Mouse (Mus musculus) small intestine, adult 2 months (tissue): Measurements from ENCODE around the gene Aff3. TPM values are rescaled to one million over a fixed set of nuclear protein-coding genes. Genes with fewer than 3 reads are reported as not detected.

ENCODE experiments used
- H3K27ac ChIP-seq: fragments of 200-500 bp; 2 replicates; pipeline ENCODE4 v1.5.1; 2012; ENCODE audit warnings: low read depth, low read length, control low read depth, inconsistent platforms; ENCODE audit not compliant: insufficient read depth
- H3K27me3 ChIP-seq: fragments of 200-500 bp; 2 replicates; pipeline ENCODE4 v1.6.1; 2012; ENCODE audit warnings: mild to moderate bottlenecking, moderate library complexity, low read length, inconsistent platforms; ENCODE audit not compliant: control insufficient read depth, insufficient read depth
- H3K36me3 ChIP-seq: fragments of 200-500 bp; 2 replicates; pipeline ENCODE4 v1.6.1; 2012; ENCODE audit warnings: mild to moderate bottlenecking, low read length, control low read depth, inconsistent platforms; ENCODE audit not compliant: control insufficient read depth, insufficient read depth
- H3K4me1 ChIP-seq: fragments of 200-500 bp; 2 replicates; pipeline ENCODE4 v1.6.1; 2012; ENCODE audit warnings: low read length, inconsistent platforms, mixed read lengths; ENCODE audit not compliant: control insufficient read depth, insufficient read depth, insufficient read length
- H3K4me3 ChIP-seq: fragments of 200-500 bp; 2 replicates; pipeline ENCODE4 v1.5.1; 2012; ENCODE audit warnings: low read depth, mild to moderate bottlenecking, control low read depth, inconsistent platforms, low read length, moderate library complexity
- CTCF ChIP-seq: fragments of 200-500 bp; IDR thresholded peaks from 2 replicates; pipeline ENCODE4 v1.5.1; 2012; ENCODE audit warnings: low read depth, mild to moderate bottlenecking, control low read depth, inconsistent platforms, low read length, moderate library complexity, mixed read lengths; ENCODE audit not compliant: insufficient replicate concordance, insufficient read length; ENCODE audit errors: extremely low read depth
- POLR2A ChIP-seq: fragments of 200-500 bp; IDR thresholded peaks from 2 replicates; pipeline ENCODE4 v1.6.1; 2012; ENCODE audit warnings: low read depth, mild to moderate bottlenecking, control low read depth, inconsistent platforms, low read length, moderate library complexity
- WGBS: fragments of 180-500 bp; shearing (Covaris S2); methylation state at CpG from one replicate; pipeline ENCODE4 v1.1.7; 2018; 5-methylcytosine and 5-hydroxymethylcytosine counted together
- polyA plus RNA-seq: library from polyadenylated mRNA; depleted of rRNA; stranded (reverse); fragments of >200 nt; gene quantifications from 2 replicates; pipeline ENCODE4 v1.2.3, GENCODE M21; 2012

Gene Aff3
- polyA plus RNA-seq, 1 experiment, result 1.5 TPM

GRCm38 (mm10) chr1:38417196-38417595 is 247.6 kb downstream of the Aff3 start:
- no peaks in the 10 kb centered on the region for H3K27me3 ChIP-seq
- no peaks in the 10 kb centered on the region for H3K4me1 ChIP-seq
- no peaks in the 10 kb centered on the region for H3K36me3 ChIP-seq
- TF ChIP-seq POLR2A (no peak), CTCF (no peak)
- no peak overlapping the region for H3K27ac ChIP-seq
- WGBS, result 83% methylated on average over 12 of the region's 12 CpGs
- no peak overlapping the region for H3K4me3 ChIP-seq

GRCm38 (mm10) chr1:38415511-38415910 is 249.2 kb downstream of the Aff3 start:
- H3K27me3 ChIP-seq, result no peaks in the 10 kb centered on the region
- 74% methylated on average over 6 of the region's 6 CpGs for WGBS
- no peak overlapping the region for H3K4me3 ChIP-seq
- H3K27ac ChIP-seq, result no peak overlapping the region
- H3K36me3 ChIP-seq, result no peaks in the 10 kb centered on the region
- TF ChIP-seq POLR2A (no peak), CTCF (no peak)
- H3K4me1 ChIP-seq, result no peaks in the 10 kb centered on the region

DNA sequence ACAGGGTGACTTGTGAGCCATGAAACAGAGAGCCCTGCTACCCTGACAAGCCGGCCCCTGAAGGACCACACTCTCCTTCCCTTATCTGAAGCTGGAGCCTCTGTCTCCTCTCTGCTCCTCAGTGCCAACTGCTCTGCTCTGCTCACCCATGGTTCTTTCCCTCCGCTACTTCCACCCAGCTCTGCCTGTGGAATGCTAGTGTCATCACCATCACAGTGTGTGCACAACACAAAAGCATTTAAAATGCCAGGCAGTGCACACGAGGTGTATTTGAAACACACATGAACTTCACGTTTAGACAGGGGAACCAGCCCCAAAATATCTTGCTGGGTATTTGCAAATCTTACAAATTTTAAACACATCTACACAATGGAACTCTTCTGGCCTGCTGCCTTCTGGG is 253.6 kb downstream of the Aff3 start:
- no peak for TF ChIP-seq CTCF
- TF ChIP-seq POLR2A, result no peak
- 66% methylated on average over 4 of the region's 4 CpGs for WGBS
- no peaks in the 10 kb centered on the region for H3K36me3 ChIP-seq
- no peaks in the 10 kb centered on the region for H3K4me1 ChIP-seq
- no peaks in the 10 kb centered on the region for H3K27me3 ChIP-seq
- no peak overlapping the region for H3K4me3 ChIP-seq
- H3K27ac ChIP-seq, result no peak overlapping the region

- H3K27ac ChIP-seq, result no peak overlapping the region
- H3K27me3 ChIP-seq, result no peaks in the 10 kb centered on the region
- H3K36me3 ChIP-seq, result no peaks in the 10 kb centered on the region
- H3K4me1 ChIP-seq, result no peaks in the 10 kb centered on the region
- no peak overlapping the region for H3K4me3 ChIP-seq
- TF ChIP-seq POLR2A (no peak), CTCF (no peak)
- WGBS, result 77% methylated on average over 4 of the region's 4 CpGs
Measured at GRCm38 (mm10) chr1:38410457-38410856, 254.3 kb downstream of the Aff3 start.

- TF ChIP-seq POLR2A (no peak), CTCF (no peak)
- Histone ChIP-seq H3K4me1 (no peaks in the 10 kb centered on the region), H3K36me3 (no peaks in the 10 kb centered on the region), H3K4me3 (no peak overlapping the region), H3K27me3 (no peaks in the 10 kb centered on the region), H3K27ac (no peak overlapping the region)
- WGBS, result 79% methylated on average over 3 of the region's 3 CpGs
Measured at GRCm38 (mm10) chr1:38408241-38408640, 256.5 kb downstream of the Aff3 start.

- TF ChIP-seq POLR2A (no peak), CTCF (no peak)
- H3K27ac ChIP-seq, result no peak overlapping the region
- no peaks in the 10 kb centered on the region; the same call in 1 of the 2 replicates for H3K27me3 ChIP-seq
- no peak overlapping the region for H3K4me3 ChIP-seq
- WGBS, result 80% methylated on average over 5 of the region's 5 CpGs
- no peaks in the 10 kb centered on the region for H3K36me3 ChIP-seq
- H3K4me1 ChIP-seq, result no peaks in the 10 kb centered on the region
Measured at GRCm38 (mm10) chr1:38403781-38404180, 261.0 kb downstream of the Aff3 start.

DNA sequence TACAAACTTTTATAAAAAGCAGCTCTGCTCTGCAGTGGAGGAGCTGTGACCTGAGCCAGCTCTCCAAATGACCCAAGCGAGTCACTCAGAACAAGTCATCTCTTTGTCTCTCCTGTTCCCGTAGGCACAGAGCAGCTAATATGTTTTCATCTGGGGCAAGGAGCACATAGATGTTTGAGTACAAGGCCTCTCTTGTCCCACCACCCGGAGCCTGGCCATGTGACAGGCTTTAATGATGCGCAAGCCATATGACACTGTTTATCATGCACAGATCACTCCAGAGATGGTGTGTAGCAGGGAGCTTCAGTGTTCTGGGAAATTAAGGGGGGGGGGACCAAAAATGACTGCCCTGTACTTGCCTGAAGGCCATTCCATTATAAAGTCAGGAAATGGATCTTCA is 262.9 kb downstream of the Aff3 start:
- Histone ChIP-seq H3K36me3 (no peaks in the 10 kb centered on the region), H3K4me1 (no peaks in the 10 kb centered on the region), H3K27ac (no peak overlapping the region), H3K27me3 (no peaks in the 10 kb centered on the region; the same call in 1 of the 2 replicates), H3K4me3 (no peak overlapping the region)
- WGBS, result 75% methylated on average over 4 of the region's 4 CpGs
- TF ChIP-seq CTCF, result no peak
- no peak for TF ChIP-seq POLR2A

DNA sequence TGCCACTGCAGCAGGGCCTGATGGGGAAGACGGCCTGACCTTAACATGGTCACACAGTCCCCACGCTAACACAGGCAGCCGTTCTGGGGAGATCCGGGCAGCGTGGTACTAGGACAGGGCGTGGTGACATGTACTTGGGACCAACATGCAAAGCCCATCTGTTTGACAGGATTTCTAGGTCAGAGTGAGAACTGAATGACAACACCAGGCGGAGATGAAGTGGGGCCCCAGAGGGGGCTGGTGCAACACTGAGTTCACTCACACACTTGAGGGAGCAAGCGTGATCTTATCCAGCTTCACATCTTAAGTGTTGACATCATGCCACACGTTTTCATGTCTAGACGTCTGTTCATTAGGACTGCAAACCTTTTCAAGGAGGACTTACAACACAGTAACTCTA is 265.5 kb downstream of the Aff3 start:
- Histone ChIP-seq H3K4me1 (no peaks in the 10 kb centered on the region), H3K4me3 (no peak overlapping the region), H3K27me3 (no peaks in the 10 kb centered on the region; the same call in 1 of the 2 replicates), H3K36me3 (no peaks in the 10 kb centered on the region), H3K27ac (no peak overlapping the region)
- 73% methylated on average over 10 of the region's 10 CpGs for WGBS
- TF ChIP-seq POLR2A, result no peak
- TF ChIP-seq CTCF, result no peak
